Mouse (Mus musculus): ENCODE data around the gene Hspg2.

GRCm38 (mm10) chr4:137520346-137520745 is 51.8 kb downstream of the Hspg2 start:
- no peak for TF ChIP-seq ZNF384 (IDR thresholded peaks at IDR 0.05; ENCODE audit: low read depth, low read length)
- TF ChIP-seq ZC3H11A (IDR thresholded peaks at IDR 0.05; ENCODE audit: borderline replicate concordance, low read depth, low read length): no peak
- no peak for TF ChIP-seq CHD2 (IDR thresholded peaks at IDR 0.05; ENCODE audit: low read depth, low read length)
- no peak for TF ChIP-seq HCFC1 (IDR thresholded peaks at IDR 0.05; ENCODE audit: borderline replicate concordance, insufficient read depth, low read length)
- TF ChIP-seq MAFK (IDR thresholded peaks at IDR 0.05; ENCODE audit: insufficient read depth, low read depth, low read length): no peak

Measured in ES-E14 (cell line).